Mouse (Mus musculus) hindbrain, postnatal 0 days (tissue): ENCODE measurements around the gene Elmo1. TPM values are rescaled to one million over a fixed set of nuclear protein-coding genes. Genes with fewer than 3 reads are reported as not detected.

Experiments
- ATAC-seq: fragments of 200-750 bp; cut with Nextera tagmentation; 2 replicates; pipeline ENCODE4 v1.8.0; 2017; ENCODE audit warnings: mild to moderate bottlenecking, moderate TSS enrichment, moderate library complexity
- DNase-seq: peaks from one replicate; pipeline ENCODE4 v3.0.0-alpha.2; 2015; ENCODE audit warnings: low spot score
- H3K27ac ChIP-seq: fragments of 300-500 bp; sonication (generic); 2 replicates; pipeline ENCODE4 v1.5.1; 2014; ENCODE audit warnings: mild to moderate bottlenecking
- H3K27me3 ChIP-seq: fragments of 300-500 bp; sonication (generic); 2 replicates; pipeline ENCODE4 v1.6.1; 2014; ENCODE audit warnings: low read length, mixed read lengths; ENCODE audit not compliant: insufficient read depth
- H3K36me3 ChIP-seq: fragments of 300-500 bp; sonication (generic); 2 replicates; pipeline ENCODE4 v1.6.1; 2014; ENCODE audit warnings: low read length, mixed read lengths; ENCODE audit not compliant: insufficient read depth
- H3K4me1 ChIP-seq: fragments of 300-500 bp; sonication (generic); 2 replicates; pipeline ENCODE4 v1.6.1; 2014; ENCODE audit warnings: antibody characterized with exemption, low read length, mixed read lengths; ENCODE audit not compliant: insufficient read depth
- H3K4me2 ChIP-seq: fragments of 300-500 bp; sonication (generic); 2 replicates; pipeline ENCODE4 v1.6.1; 2014; ENCODE audit warnings: low read depth, mild to moderate bottlenecking, low read length, moderate library complexity, mixed read lengths
- H3K4me3 ChIP-seq: fragments of 300-500 bp; sonication (generic); 2 replicates; pipeline ENCODE4 v1.5.1; 2014; ENCODE audit warnings: low read length
- H3K9ac ChIP-seq: fragments of 300-500 bp; sonication (generic); replicated peaks from 2 replicates; pipeline ENCODE4 v1.6.1; 2014; ENCODE audit warnings: mild to moderate bottlenecking, low read length, moderate library complexity, mixed read lengths
- H3K9me3 ChIP-seq: fragments of 300-500 bp; sonication (generic); 2 replicates; pipeline ENCODE4 v1.6.1; 2016; ENCODE audit warnings: low read length, mixed read lengths
- CTCF ChIP-seq: IDR thresholded peaks from 2 replicates; pipeline ENCODE4 v1.5.1; 2016; ENCODE audit warnings: antibody characterized with exemption, control low read depth, low read depth
- WGBS: fragments of 180-500 bp; shearing (Covaris S2); extraction: QIAGEN DNeasy Blood & Tissue Kit; methylation state at CpG from one replicate; pipeline ENCODE4 v1.1.7; 2014; 5-methylcytosine and 5-hydroxymethylcytosine counted together
- polyA plus RNA-seq: library from polyadenylated mRNA; unstranded; fragments of >200 nt; fragmentation: Nextera tagmentation; extraction: Ambion mirVana; gene quantifications from 2 replicates; pipeline ENCODE4 v1.2.1, GENCODE M21; 2015
- total RNA-seq: library from RNA; depleted of rRNA; stranded (reverse); fragments of >200 nt; gene quantifications from 2 replicates; pipeline ENCODE4 v1.2.3, GENCODE M21; 2014

Gene Elmo1
- total and polyA plus RNA-seq, 2 experiments from 2014 or later = 35.8 to 37.5 TPM

DNA sequence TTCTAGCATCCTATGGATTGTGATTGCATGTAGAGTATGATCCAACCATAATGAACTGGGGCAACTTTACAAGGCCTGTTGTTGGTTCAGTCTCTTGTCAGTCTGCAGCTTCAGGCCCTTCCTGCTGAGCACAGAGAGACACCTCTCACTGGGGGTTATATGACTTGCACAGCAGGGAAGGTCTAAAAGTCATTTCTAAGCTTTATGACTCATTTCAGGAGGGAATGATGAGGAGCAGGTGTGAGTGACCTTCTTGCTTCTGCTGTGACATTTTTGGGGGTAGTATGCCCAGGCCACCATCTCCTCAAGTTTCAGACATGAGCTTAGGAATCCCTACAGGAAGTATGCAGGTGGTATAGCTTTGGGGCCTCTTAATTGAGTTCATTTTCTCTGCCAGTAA, 46.4 kb downstream of the Elmo1 start:
- no peak for TF ChIP-seq CTCF
- H3K36me3 ChIP-seq = no peaks in the 10 kb centered on the region
- no peak overlapping the region for H3K9ac ChIP-seq
- H3K4me2 ChIP-seq = no peak overlapping the region
- H3K9me3 ChIP-seq = no peaks in the 10 kb centered on the region
- H3K4me1 ChIP-seq = peaks cover 13% of the 10 kb centered on the region
- H3K4me3 ChIP-seq = no peak overlapping the region
- DNase-seq (no peak), ATAC-seq (no peak)
- no peaks in the 10 kb centered on the region for H3K27me3 ChIP-seq
- no peak overlapping the region for H3K27ac ChIP-seq

DNA sequence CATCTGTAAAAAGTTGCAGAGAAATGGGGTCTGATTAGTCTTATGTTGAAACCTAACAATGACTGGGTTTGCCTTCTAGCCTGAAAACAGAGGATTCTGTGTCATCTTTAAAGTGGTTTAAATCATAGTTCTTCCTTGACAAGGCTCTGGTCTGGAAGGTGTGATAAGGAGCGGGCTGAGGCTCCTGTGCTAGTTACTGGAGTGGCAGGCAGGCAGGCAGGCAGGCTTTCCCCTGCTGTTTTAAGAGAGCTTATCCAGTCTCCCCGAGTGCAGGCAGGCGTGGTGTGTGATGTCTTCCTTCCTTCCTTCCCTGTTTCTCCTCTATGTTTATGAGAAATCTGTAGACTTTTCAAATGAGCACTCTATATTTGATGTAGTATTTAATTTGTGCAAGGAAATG, 48.1 kb downstream of the Elmo1 start:
- DNase-seq = no peak
- H3K9ac ChIP-seq = no peak overlapping the region

DNA sequence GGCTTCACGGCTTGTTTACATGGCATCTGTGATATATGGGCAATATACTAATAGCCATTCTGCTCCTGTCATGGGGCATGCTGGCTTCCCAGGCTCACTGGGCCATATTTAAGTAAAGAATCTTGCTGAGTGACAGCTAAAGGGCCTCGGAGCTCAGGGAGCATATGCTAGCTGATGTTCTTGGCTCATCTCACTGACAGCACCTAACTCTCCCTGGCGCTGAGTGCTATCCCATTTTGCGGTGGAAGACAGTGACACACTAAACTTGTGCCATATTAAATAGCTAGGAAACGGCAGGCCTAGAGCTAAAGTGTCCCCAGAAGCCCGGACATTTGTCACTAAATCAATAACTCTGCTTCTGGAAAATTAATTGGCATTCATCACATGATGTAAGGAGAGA, 48.7 kb downstream of the Elmo1 start:
- H3K36me3 ChIP-seq = no peaks in the 10 kb centered on the region
- TF ChIP-seq CTCF = no peak
- H3K9me3 ChIP-seq = no peaks in the 10 kb centered on the region
- H3K4me3 ChIP-seq = no peak overlapping the region
- no peaks in the 10 kb centered on the region for H3K27me3 ChIP-seq
- peaks cover 6% of the 10 kb centered on the region for H3K4me1 ChIP-seq
- peak; percentile 29 for DNase-seq
- peak; percentile 61 for ATAC-seq
- no peak overlapping the region for H3K27ac ChIP-seq
- no peak overlapping the region for H3K9ac ChIP-seq
- no peak overlapping the region for H3K4me2 ChIP-seq
- WGBS = 30% methylated on average over 6 of the region's 6 CpGs

More for the DNA sequence above, 48.1 kb downstream of the Elmo1 start:
- no peaks in the 10 kb centered on the region for H3K9me3 ChIP-seq
- WGBS = 45% methylated on average over 3 of the region's 3 CpGs
- H3K27me3 ChIP-seq = no peaks in the 10 kb centered on the region
- no peak overlapping the region for H3K4me2 ChIP-seq
- ATAC-seq = no peak
- no peak for TF ChIP-seq CTCF
- peaks cover 12% of the 10 kb centered on the region for H3K4me1 ChIP-seq
- no peaks in the 10 kb centered on the region for H3K36me3 ChIP-seq
- H3K27ac ChIP-seq = no peak overlapping the region
- H3K4me3 ChIP-seq = no peak overlapping the region

DNA sequence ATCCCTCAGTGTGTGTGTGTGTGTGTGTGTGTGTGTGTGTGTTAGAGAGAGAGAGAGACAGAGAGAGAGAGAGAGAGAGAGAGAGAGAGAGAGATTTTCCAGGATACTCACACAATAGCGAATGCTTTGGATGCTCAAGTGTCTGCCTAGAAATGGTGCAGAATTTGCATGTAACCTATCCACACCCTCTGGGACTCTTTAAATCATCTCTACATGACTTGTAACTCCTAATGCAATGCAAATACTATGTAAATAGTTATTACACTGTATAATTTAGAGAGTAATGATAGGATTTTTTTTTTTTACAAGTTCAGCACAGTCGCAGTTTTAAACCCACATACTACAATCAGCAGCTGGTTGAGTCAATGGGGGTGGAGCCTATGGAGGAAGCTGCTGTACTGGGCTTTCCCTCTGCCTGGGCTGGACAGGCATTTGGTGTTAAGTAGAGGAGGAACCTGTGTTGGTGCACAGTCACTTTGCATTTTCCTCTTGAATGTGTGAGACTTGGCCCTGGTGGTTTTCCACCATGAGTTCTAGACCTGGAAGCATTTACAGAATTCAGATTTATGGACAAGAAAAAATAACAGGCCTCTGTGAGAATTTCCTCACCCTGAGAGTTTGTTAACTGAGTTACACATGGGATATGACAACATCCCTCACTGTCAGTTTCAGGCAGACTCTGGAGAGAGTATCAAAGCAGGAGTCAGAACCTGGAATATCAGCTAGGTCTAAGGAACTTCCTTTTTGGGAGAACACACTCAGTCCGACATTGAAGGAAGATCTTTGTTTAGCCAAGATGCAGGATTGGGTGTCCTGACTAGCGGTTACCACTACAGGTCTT, 49.6 kb downstream of the Elmo1 start:
- Histone ChIP-seq H3K4me3 (no peak overlapping the region), H3K4me2 (no peak overlapping the region), H3K9ac (no peak overlapping the region), H3K27me3 (no peaks in the 10 kb centered on the region), H3K4me1 (0 out of 2 replicates have a peak, but pooled peaks cover 5% of the 10 kb centered on the region), H3K27ac (no peak overlapping the region), H3K9me3 (no peaks in the 10 kb centered on the region), H3K36me3 (no peaks in the 10 kb centered on the region)
- WGBS = 78% methylated on average over 4 of the region's 4 CpGs
- DNase-seq = no peak
- no peak for TF ChIP-seq CTCF
- no peak for ATAC-seq

- no peak for TF ChIP-seq CTCF
- H3K4me3 ChIP-seq = no peak overlapping the region
- H3K9ac ChIP-seq = no peak overlapping the region
- no peak overlapping the region for H3K27ac ChIP-seq
- H3K4me2 ChIP-seq = no peak overlapping the region
- WGBS = 18% methylated on average over 1 of the region's 1 CpGs
- DNase-seq = no peak
- H3K27me3 ChIP-seq = no peaks in the 10 kb centered on the region
- H3K4me1 ChIP-seq = 0 out of 2 replicates have a peak, but pooled peaks cover 5% of the 10 kb centered on the region
- no peaks in the 10 kb centered on the region for H3K9me3 ChIP-seq
- H3K36me3 ChIP-seq = no peaks in the 10 kb centered on the region
- ATAC-seq = 0 out of 2 replicates have a peak, but pooled peaks have one; percentile 29
These were observed 52.2 kb downstream of the Elmo1 start for GRCm38 (mm10) chr13:20142637-20143036.

DNA sequence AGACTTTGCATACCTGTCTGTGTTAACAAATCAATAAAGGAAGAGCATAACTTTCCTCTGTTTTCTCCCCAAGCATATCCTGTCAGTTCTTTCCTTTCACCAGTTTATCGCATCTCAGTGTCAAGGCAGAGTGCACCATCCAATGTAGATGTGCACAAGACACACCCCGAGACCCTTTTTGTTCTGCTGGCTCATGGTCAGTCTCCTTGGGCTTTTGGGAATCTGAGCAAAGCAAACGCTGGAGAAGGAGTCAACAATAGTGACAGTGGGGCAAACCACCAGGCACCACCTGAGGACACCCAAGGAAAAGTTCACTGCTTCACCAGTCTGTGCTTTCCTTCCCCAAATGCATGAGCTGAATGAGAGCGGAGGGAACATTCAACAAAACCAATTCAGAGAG, 56.5 kb downstream of the Elmo1 start:
- no peaks in the 10 kb centered on the region for H3K4me1 ChIP-seq
- H3K9ac ChIP-seq = no peak overlapping the region
- H3K4me3 ChIP-seq = no peak overlapping the region
- WGBS = 95% methylated on average over 4 of the region's 4 CpGs
- ATAC-seq (no peak), DNase-seq (no peak)
- no peaks in the 10 kb centered on the region for H3K9me3 ChIP-seq
- no peak for TF ChIP-seq CTCF
- H3K27ac ChIP-seq = no peak overlapping the region
- no peak overlapping the region for H3K4me2 ChIP-seq
- H3K36me3 ChIP-seq = no peaks in the 10 kb centered on the region
- no peaks in the 10 kb centered on the region for H3K27me3 ChIP-seq

DNA sequence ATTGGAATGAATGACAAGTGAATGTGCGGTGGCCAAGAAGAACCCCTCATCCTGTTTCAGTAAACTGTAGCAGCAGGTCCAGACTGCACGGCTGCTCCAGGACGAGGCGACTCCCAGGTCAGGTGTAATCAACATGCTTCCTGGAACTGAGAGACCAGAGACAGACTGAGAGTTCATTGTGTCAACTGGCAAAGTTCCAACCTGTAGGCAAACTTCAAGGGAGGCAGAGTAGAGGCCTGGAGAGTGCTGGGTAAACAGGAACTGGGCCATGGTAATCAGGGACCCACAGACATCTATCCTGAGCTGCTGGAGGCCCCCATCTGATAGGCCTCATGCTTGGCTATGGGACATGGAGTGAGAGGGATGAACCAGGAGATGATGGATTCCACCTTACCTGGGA, 57.3 kb downstream of the Elmo1 start:
- Histone ChIP-seq H3K36me3 (no peaks in the 10 kb centered on the region), H3K27ac (no peak overlapping the region), H3K9me3 (no peaks in the 10 kb centered on the region), H3K27me3 (no peaks in the 10 kb centered on the region), H3K9ac (no peak overlapping the region), H3K4me3 (no peak overlapping the region), H3K4me1 (no peaks in the 10 kb centered on the region), H3K4me2 (no peak overlapping the region)
- ATAC-seq (peak; percentile 24; the same call in 1 of the 2 replicates), DNase-seq (no peak)
- WGBS = 83% methylated on average over 4 of the region's 4 CpGs
- no peak for TF ChIP-seq CTCF
